Mouse (Mus musculus): ENCODE data around the gene Pitpnm3. TPM values are rescaled to one million over a fixed set of nuclear protein-coding genes. Genes with fewer than 3 reads are reported as not detected.

Gene Pitpnm3
- polyA plus RNA-seq, 1 experiment from 2014 or later: 0.39 TPM

DNA sequence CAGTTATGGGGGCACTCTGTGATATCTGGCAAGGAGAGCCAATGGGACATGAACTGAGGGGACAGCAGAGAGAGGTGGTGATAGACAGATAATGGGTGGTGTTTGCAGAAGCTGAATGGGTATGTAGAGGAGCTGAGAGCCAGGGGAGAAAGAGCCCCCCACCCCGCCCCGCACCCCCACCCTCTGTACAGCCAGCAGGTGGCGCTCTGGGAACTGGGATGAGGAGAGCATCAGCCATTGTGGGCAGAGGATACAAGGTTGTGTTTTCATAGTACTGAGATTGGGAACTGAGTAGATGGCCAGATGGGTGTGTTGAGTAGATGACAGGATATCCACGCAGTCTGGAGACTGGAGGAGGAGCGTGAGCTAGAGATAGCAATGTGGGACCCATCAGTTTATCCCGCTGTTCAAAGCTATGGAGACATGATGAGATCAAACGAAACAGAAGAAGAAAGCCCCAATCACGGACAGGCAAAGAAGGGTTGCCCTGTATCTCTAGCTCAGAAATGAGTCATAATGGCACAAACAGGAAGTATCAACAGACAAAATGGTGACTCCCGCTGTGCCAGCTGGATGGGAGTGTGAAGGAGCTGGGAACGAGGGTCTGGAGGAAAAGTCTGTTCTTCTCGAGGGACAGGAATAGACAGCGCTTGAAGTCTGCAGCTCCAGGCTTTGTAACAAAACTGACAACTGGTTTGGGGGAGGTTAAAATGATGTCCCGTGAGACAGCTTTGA, 118.9 kb downstream of the Pitpnm3 start:
- no peak for ATAC-seq (ENCODE audit: insufficient number of reproducible peaks, insufficient read depth, low FRiP score, low read depth)
- Histone ChIP-seq H3K27me3 (ENCODE audit: control insufficient read depth, insufficient read depth, low read length) (no peaks in the 10 kb centered on the region), H3K9me3 (ENCODE audit: control insufficient read depth, low read length) (no peaks in the 10 kb centered on the region), H3K9ac (ENCODE audit: low read length) (no peak overlapping the region), H3K4me3 (ENCODE audit: control insufficient read depth in 1 of 2, insufficient read depth in 1 of 2, low read depth in 1 of 2, low read length in 2 of 2) (no peak overlapping the region), H3K4me2 (ENCODE audit: low read length) (no peak overlapping the region), H3K27ac (replicated peaks in 1 of 2; ENCODE audit: control insufficient read depth in 1 of 2, insufficient read depth in 1 of 2, low read depth in 2 of 2, low read length in 2 of 2) (no peak overlapping the region), H3K36me3 (ENCODE audit: control insufficient read depth, insufficient read depth, low read length) (no peaks in the 10 kb centered on the region), H3K4me1 (ENCODE audit: control insufficient read depth in 2 of 2, insufficient read depth in 2 of 2, low read length in 2 of 2) (no peaks in the 10 kb centered on the region)
- WGBS: 76% methylated on average over 13 of the region's 13 CpGs

DNA sequence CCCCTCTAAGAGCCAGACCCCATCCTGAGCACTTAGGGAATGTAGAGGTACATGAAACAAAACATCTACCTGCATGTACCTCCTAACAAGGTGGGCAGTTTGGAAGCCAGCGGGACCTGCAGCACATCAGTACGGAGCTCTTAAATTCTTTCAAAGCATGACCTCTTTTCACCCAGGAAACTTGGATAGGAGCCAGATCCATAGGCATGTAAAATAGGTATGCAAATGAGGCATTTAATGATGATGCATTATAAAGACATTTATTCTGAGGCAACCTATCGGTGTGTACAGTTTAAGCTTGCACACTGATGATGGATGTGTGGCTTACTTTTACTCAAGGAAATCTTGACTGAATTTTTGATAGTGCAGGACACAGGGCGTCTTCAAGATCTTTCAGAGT, 120.9 kb downstream of the Pitpnm3 start:
- Histone ChIP-seq H3K4me1 (ENCODE audit: control insufficient read depth in 2 of 2, insufficient read depth in 2 of 2, low read length in 2 of 2) (0 out of 4 replicates have a peak, but pooled peaks cover 0 to 3% of the 10 kb centered on the region in 2 experiments), H3K4me2 (ENCODE audit: low read length) (no peak overlapping the region)

DNA sequence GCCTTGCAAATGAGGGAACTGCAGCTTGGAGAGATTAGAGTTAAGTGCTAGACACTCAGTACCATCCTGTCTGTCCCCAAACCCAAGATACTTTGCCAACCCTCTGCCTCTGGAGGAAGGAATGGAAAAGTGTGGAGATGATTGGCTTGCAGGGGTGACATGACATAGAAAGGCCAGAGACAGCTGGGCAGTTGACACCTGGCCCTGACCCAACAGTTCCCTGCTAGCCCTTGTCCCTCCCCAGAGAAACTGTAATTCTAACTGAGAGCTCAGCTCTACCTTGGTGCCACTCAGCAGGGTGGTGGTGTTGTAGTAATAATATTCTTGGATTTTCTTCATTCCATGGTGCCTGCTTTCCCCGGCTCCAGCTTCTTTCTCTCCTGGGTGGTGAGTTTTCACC, 123.6 kb downstream of the Pitpnm3 start:
- peaks cover 4 to 7% of the 10 kb centered on the region in 2 experiments; a peak in 1 of 4 replicates for H3K4me1 ChIP-seq (ENCODE audit: control insufficient read depth in 2 of 2, insufficient read depth in 2 of 2, low read length in 2 of 2)
- no peak for ATAC-seq (ENCODE audit: insufficient number of reproducible peaks, insufficient read depth, low FRiP score, low read depth)
- no peak overlapping the region for H3K9ac ChIP-seq (ENCODE audit: low read length)
- H3K27ac ChIP-seq (replicated peaks in 1 of 2; ENCODE audit: control insufficient read depth in 1 of 2, insufficient read depth in 1 of 2, low read depth in 2 of 2, low read length in 2 of 2): no peak overlapping the region
- no peaks in the 10 kb centered on the region for H3K27me3 ChIP-seq (ENCODE audit: control insufficient read depth, insufficient read depth, low read length)
- H3K36me3 ChIP-seq (ENCODE audit: control insufficient read depth, insufficient read depth, low read length): no peaks in the 10 kb centered on the region
- WGBS: 88% methylated on average over 1 of the region's 1 CpGs
- no peak overlapping the region for H3K4me3 ChIP-seq (ENCODE audit: control insufficient read depth in 1 of 2, insufficient read depth in 1 of 2, low read depth in 1 of 2, low read length in 2 of 2)
- H3K9me3 ChIP-seq (ENCODE audit: control insufficient read depth, low read length): no peaks in the 10 kb centered on the region
- no peak overlapping the region for H3K4me2 ChIP-seq (ENCODE audit: low read length)

More for the DNA sequence above, 120.9 kb downstream of the Pitpnm3 start:
- no peaks in the 10 kb centered on the region for H3K9me3 ChIP-seq (ENCODE audit: control insufficient read depth, low read length)
- H3K36me3 ChIP-seq (ENCODE audit: control insufficient read depth, insufficient read depth, low read length): no peaks in the 10 kb centered on the region
- no peak overlapping the region for H3K4me3 ChIP-seq (ENCODE audit: control insufficient read depth in 1 of 2, insufficient read depth in 1 of 2, low read depth in 1 of 2, low read length in 2 of 2)
- 74% methylated on average over 4 of the region's 4 CpGs for WGBS
- no peak overlapping the region for H3K27ac ChIP-seq (replicated peaks in 1 of 2; ENCODE audit: control insufficient read depth in 1 of 2, insufficient read depth in 1 of 2, low read depth in 2 of 2, low read length in 2 of 2)
- ATAC-seq (ENCODE audit: insufficient number of reproducible peaks, insufficient read depth, low FRiP score, low read depth): no peak
- H3K27me3 ChIP-seq (ENCODE audit: control insufficient read depth, insufficient read depth, low read length): no peaks in the 10 kb centered on the region
- H3K9ac ChIP-seq (ENCODE audit: low read length): no peak overlapping the region

DNA sequence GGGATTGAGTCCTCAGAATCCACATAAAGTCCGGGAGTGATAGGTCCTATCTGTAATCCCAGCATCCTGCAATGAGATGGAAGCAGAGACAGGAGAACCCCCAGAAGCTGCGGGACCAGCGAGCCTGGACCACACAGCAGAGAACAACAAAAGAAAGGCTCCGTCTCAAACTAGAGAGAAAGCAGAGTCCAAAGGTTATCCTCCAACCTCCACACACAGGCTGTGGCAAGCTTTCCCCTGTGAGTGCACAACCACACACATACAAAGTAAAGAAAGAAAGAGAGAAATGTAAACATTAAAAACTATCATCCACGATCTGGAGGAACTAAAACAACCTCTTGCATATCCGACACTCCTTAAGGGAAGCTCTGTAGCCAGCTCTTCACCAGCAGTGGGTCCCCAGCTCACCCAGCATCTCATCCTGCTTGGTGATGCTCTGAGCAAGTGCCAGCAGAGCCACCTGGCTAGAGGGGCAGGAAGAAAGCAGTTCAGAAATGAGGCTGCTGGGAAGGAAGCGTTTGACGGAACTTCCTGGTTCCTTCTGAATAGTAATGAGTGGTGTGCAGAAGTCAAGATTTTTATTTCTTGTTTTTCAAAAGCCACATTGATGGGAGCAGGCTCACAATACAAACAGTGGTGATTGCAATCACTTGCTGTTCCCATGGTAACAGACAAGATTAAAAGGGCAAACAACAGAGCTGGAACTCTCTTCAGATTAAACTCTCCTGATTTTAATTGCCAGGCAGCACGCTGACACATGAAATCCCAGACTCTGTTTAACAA, 124.4 kb downstream of the Pitpnm3 start:
- Histone ChIP-seq H3K4me1 (ENCODE audit: control insufficient read depth in 2 of 2, insufficient read depth in 2 of 2, low read length in 2 of 2) (peaks cover 4 to 7% of the 10 kb centered on the region in 2 experiments; a peak in 1 of 4 replicates), H3K27ac (replicated peaks in 1 of 2; ENCODE audit: control insufficient read depth in 1 of 2, insufficient read depth in 1 of 2, low read depth in 2 of 2, low read length in 2 of 2) (no peak overlapping the region), H3K9me3 (ENCODE audit: control insufficient read depth, low read length) (no peaks in the 10 kb centered on the region), H3K36me3 (ENCODE audit: control insufficient read depth, insufficient read depth, low read length) (no peaks in the 10 kb centered on the region), H3K27me3 (ENCODE audit: control insufficient read depth, insufficient read depth, low read length) (no peaks in the 10 kb centered on the region), H3K4me2 (ENCODE audit: low read length) (no peak overlapping the region), H3K4me3 (ENCODE audit: control insufficient read depth in 1 of 2, insufficient read depth in 1 of 2, low read depth in 1 of 2, low read length in 2 of 2) (no peak overlapping the region), H3K9ac (ENCODE audit: low read length) (no peak overlapping the region)
- WGBS: 61% methylated on average over 9 of the region's 9 CpGs
- ATAC-seq (ENCODE audit: insufficient number of reproducible peaks, insufficient read depth, low FRiP score, low read depth): no peak

DNA sequence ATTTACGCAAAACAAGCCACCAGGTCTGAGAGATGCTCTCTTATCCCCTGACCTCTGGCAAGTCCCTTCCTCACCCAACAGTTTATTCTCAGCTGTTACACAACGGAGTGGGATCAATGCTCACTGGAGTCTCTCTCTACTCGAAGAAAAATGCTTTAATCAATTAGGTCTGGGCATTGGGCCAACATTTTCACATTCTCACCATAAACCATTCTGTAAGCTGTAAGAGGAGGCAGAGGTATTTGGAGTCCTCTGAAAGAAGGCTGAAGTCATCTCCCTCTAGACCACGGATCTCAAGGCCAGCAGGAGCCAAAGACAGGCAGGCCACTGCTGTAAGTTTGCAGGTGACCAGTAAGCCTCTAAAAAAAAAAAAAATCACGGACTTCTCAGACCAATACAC, 125.2 kb downstream of the Pitpnm3 start:
- Histone ChIP-seq H3K27me3 (ENCODE audit: control insufficient read depth, insufficient read depth, low read length) (no peaks in the 10 kb centered on the region), H3K27ac (replicated peaks in 1 of 2; ENCODE audit: control insufficient read depth in 1 of 2, insufficient read depth in 1 of 2, low read depth in 2 of 2, low read length in 2 of 2) (no peak overlapping the region)

DNA sequence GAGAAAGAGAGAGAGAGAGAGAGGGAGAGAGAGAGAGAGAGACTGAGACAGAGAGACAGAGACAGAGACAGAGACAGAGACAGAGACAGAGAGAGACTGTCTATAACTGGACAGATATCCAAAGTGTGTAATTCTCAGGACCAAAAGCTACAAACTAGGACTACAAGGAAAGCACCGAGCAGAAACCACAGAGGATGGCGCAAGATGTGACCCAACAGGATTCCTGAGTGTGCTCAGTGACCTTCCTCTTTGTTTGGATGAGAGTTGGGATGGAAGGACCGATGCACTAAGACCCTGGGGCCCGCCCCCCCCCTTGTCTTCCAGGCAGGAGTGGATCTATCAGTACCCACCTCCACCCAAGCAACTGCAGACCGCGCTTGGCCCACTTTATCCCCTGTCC, 130.0 kb downstream of the Pitpnm3 start:
- Histone ChIP-seq H3K4me3 (ENCODE audit: control insufficient read depth in 1 of 2, insufficient read depth in 1 of 2, low read depth in 1 of 2, low read length in 2 of 2) (no peak overlapping the region), H3K9ac (ENCODE audit: low read length) (no peak overlapping the region), H3K9me3 (ENCODE audit: control insufficient read depth, low read length) (no peaks in the 10 kb centered on the region), H3K4me2 (ENCODE audit: low read length) (no peak overlapping the region), H3K4me1 (ENCODE audit: control insufficient read depth in 2 of 2, insufficient read depth in 2 of 2, low read length in 2 of 2) (peaks cover 4 to 7% of the 10 kb centered on the region in 2 experiments; a peak in 1 of 4 replicates), H3K36me3 (ENCODE audit: control insufficient read depth, insufficient read depth, low read length) (no peaks in the 10 kb centered on the region), H3K27me3 (ENCODE audit: control insufficient read depth, insufficient read depth, low read length) (no peaks in the 10 kb centered on the region), H3K27ac (replicated peaks in 1 of 2; ENCODE audit: control insufficient read depth in 1 of 2, insufficient read depth in 1 of 2, low read depth in 2 of 2, low read length in 2 of 2) (no peak overlapping the region)
- ATAC-seq (ENCODE audit: insufficient number of reproducible peaks, insufficient read depth, low FRiP score, low read depth): no peak
- WGBS: 87% methylated on average over 6 of the region's 6 CpGs

More for the DNA sequence above, 125.2 kb downstream of the Pitpnm3 start:
- no peak for ATAC-seq (ENCODE audit: insufficient number of reproducible peaks, insufficient read depth, low FRiP score, low read depth)
- Histone ChIP-seq H3K4me2 (ENCODE audit: low read length) (no peak overlapping the region), H3K9ac (ENCODE audit: low read length) (no peak overlapping the region), H3K4me3 (ENCODE audit: control insufficient read depth in 1 of 2, insufficient read depth in 1 of 2, low read depth in 1 of 2, low read length in 2 of 2) (no peak overlapping the region), H3K4me1 (ENCODE audit: control insufficient read depth in 2 of 2, insufficient read depth in 2 of 2, low read length in 2 of 2) (peaks cover 4 to 7% of the 10 kb centered on the region in 2 experiments; a peak in 1 of 4 replicates), H3K36me3 (ENCODE audit: control insufficient read depth, insufficient read depth, low read length) (no peaks in the 10 kb centered on the region), H3K9me3 (ENCODE audit: control insufficient read depth, low read length) (no peaks in the 10 kb centered on the region)
- 30% methylated on average over 5 of the region's 5 CpGs for WGBS

DNA sequence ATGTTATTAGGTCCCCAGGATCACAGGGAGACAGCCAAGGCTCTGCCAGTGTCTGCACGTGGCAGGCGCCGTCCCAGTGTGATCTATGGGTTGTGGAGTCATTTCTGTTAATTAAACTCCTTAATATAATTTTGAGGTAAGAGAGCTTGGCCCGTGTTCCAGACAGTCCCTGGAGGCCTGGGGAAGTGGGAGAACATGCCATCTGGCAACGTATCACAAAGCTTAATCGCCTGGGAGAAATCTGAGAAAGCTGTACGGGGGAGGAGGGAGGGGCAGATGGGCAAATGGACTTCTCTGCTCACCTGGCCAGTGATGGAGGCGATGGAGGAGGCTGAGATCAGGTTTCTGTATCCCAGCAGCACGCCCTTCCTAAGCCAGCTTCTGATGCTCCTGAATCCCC, 132.4 kb downstream of the Pitpnm3 start:
- no peak overlapping the region for H3K4me3 ChIP-seq (ENCODE audit: control insufficient read depth in 1 of 2, insufficient read depth in 1 of 2, low read depth in 1 of 2, low read length in 2 of 2)
- no peaks in the 10 kb centered on the region for H3K36me3 ChIP-seq (ENCODE audit: control insufficient read depth, insufficient read depth, low read length)
- 68% methylated on average over 9 of the region's 9 CpGs for WGBS
- no peak overlapping the region for H3K9ac ChIP-seq (ENCODE audit: low read length)
- peaks cover 2 to 4% of the 10 kb centered on the region in 2 experiments; a peak in 1 of 4 replicates for H3K4me1 ChIP-seq (ENCODE audit: control insufficient read depth in 2 of 2, insufficient read depth in 2 of 2, low read length in 2 of 2)
- no peak overlapping the region for H3K27ac ChIP-seq (replicated peaks in 1 of 2; ENCODE audit: control insufficient read depth in 1 of 2, insufficient read depth in 1 of 2, low read depth in 2 of 2, low read length in 2 of 2)
- ATAC-seq (ENCODE audit: insufficient number of reproducible peaks, insufficient read depth, low FRiP score, low read depth): no peak
- no peaks in the 10 kb centered on the region; the same call in 1 of the 2 replicates for H3K27me3 ChIP-seq (ENCODE audit: control insufficient read depth, insufficient read depth, low read length)
- no peaks in the 10 kb centered on the region for H3K9me3 ChIP-seq (ENCODE audit: control insufficient read depth, low read length)
- no peak overlapping the region for H3K4me2 ChIP-seq (ENCODE audit: low read length)

Measured in heart, embryonic 14.5 days (tissue).